Comparison of ENCODE assay signal across 8 mouse cellular contexts in genomic region chr1:171102547-171103177, GRCm38 (mm10). TPM values are rescaled to one million over a fixed set of nuclear protein-coding genes. Genes with fewer than 3 reads are reported as not detected.
DNase-seq lines count a peak whose midpoint lies in the region; ATAC-seq lines count a peak whose summit lies in the region.

No protein-coding gene starts in this region.

- H3K4me2 ChIP-seq in intestine, embryonic 16.5 days (ENCODE audit: low read depth, low read length) = peak overlapping the region; percentile 71

- under 1% methylated on average over 35 of the region's 35 CpGs for WGBS in intestine, embryonic 16.5 days
- under 1% methylated on average over 35 of the region's 35 CpGs for WGBS in midbrain, embryonic 10.5 days

- H3K27me3 ChIP-seq in intestine, embryonic 16.5 days (replicated peaks; ENCODE audit: control insufficient read depth, insufficient read depth, low read length) = no peaks in the 10 kb centered on the region
- 0 out of 2 replicates have a peak, but pooled peaks cover 2% of the 10 kb centered on the region for H3K27me3 ChIP-seq in midbrain, embryonic 10.5 days (ENCODE audit: low read depth, poor library complexity, severe bottlenecking)

- ATAC-seq in intestine, embryonic 16.5 days = peak; percentile 92

- H3K9me3 ChIP-seq in intestine, embryonic 16.5 days (ENCODE audit: control insufficient read depth, low read length) = no peaks in the 10 kb centered on the region
- H3K9me3 ChIP-seq in midbrain, embryonic 10.5 days (replicated peaks) = no peaks in the 10 kb centered on the region

- DNase-seq in adrenal gland, postnatal 10 days = peak; percentile 91
- DNase-seq in embryo, embryonic 9.5 days (ENCODE audit: extremely low spot score) = peak; percentile 97
- DNase-seq in gastrocnemius, postnatal 4 days (ENCODE audit: low spot score in 2 of 2) = peak; percentile 61 to 76
- DNase-seq in left cerebral cortex, postnatal 36 days (ENCODE audit: low spot score in 2 of 2) = peak; percentile 83 to 89
- peak; percentile 92 for DNase-seq in midbrain, embryonic 10.5 days (ENCODE audit: low spot score)
- peak; percentile 79 to 80 for DNase-seq in right cerebral cortex, postnatal 36 days (ENCODE audit: low spot score in 2 of 2)
- peak; percentile 71 to 81 for DNase-seq in urinary bladder, postnatal 4 days (ENCODE audit: low spot score in 2 of 2)

- 0 out of 2 replicates have a peak, but pooled peaks cover 6% of the 10 kb centered on the region for H3K4me1 ChIP-seq in intestine, embryonic 16.5 days (ENCODE audit: control insufficient read depth, insufficient read depth, low read length)
- peaks cover 11% of the 10 kb centered on the region for H3K4me1 ChIP-seq in midbrain, embryonic 10.5 days

- intact Hi-C loops in left cerebral cortex, postnatal 36 days (cut with DNase I) = loop anchor here (2.0 to 10.0 kb wide), 2 partner anchors 64 to 198 kb away; no protein-coding TSS in a partner anchor

- peak overlapping the region; percentile 77 for H3K27ac ChIP-seq in intestine, embryonic 16.5 days (ENCODE audit: low read length)
- peak overlapping the region; percentile 84 for H3K27ac ChIP-seq in midbrain, embryonic 10.5 days (replicated peaks)

- H3K4me3 ChIP-seq in intestine, embryonic 16.5 days (ENCODE audit: low read length) = peak overlapping the region; percentile 76
- H3K4me3 ChIP-seq in midbrain, embryonic 10.5 days = peak overlapping the region; percentile 70

- no peaks in the 10 kb centered on the region for H3K36me3 ChIP-seq in intestine, embryonic 16.5 days (ENCODE audit: control insufficient read depth, insufficient read depth, low read length)
- H3K36me3 ChIP-seq in midbrain, embryonic 10.5 days = no peaks in the 10 kb centered on the region

- peak overlapping the region; percentile 72 for H3K9ac ChIP-seq in intestine, embryonic 16.5 days (ENCODE audit: low read depth, low read length)

RNA-seq across cellular contexts. Expression of gene Cfap126, which starts 11.1 kb away (rescaled TPM):
- 1 to 10 TPM in 1 of 2 experiments, under 1 TPM in 1; 0.51 to 1.3 TPM for total RNA-seq in adrenal gland, postnatal 10 days (2021)
- total RNA-seq in gastrocnemius, postnatal 4 days (2021) = 1 to 10 TPM in 1 of 2 experiments, not detected in 1; 1.2 TPM
- polyA plus RNA-seq in intestine, embryonic 16.5 days (2015; fragmentation: Nextera tagmentation; extraction: Ambion mirVana) = 1.6 and 2.1 TPM in 2 replicates
- 1 to 10 TPM in 1 of 2 experiments, not detected in 1; 1.1 TPM for total RNA-seq in left cerebral cortex, postnatal 36 days (2021)
- polyA plus RNA-seq in midbrain, embryonic 10.5 days (2016; fragmentation: Nextera tagmentation; extraction: Ambion mirVana) = 2.8 and 2.9 TPM in 2 replicates

RNA-seq across cellular contexts. Expression of gene Fcgr3, which starts 37.9 kb away (rescaled TPM):
- 10 to 100 TPM in 1 of 2 experiments, 1 to 10 TPM in 1; 9.8 to 10.4 TPM for total RNA-seq in adrenal gland, postnatal 10 days (2021)
- total RNA-seq in gastrocnemius, postnatal 4 days (2021) = 10 to 100 TPM; 15.7 to 16.8 TPM
- polyA plus RNA-seq in intestine, embryonic 16.5 days (2015; fragmentation: Nextera tagmentation; extraction: Ambion mirVana) = 15.3 and 15.9 TPM in 2 replicates
- 10 to 100 TPM in 1 of 2 experiments, 1 to 10 TPM in 1; 9.0 to 13.6 TPM for total RNA-seq in left cerebral cortex, postnatal 36 days (2021)
- polyA plus RNA-seq in midbrain, embryonic 10.5 days (2016; fragmentation: Nextera tagmentation; extraction: Ambion mirVana) = 5.5 and 7.8 TPM in 2 replicates

RNA-seq across cellular contexts. Expression of gene Sdhc, which starts 47.7 kb away (rescaled TPM):
- 100 to 1,000 TPM; 746 to 845 TPM for total RNA-seq in adrenal gland, postnatal 10 days (2021)
- total RNA-seq in gastrocnemius, postnatal 4 days (2021) = 100 to 1,000 TPM; 458 to 496 TPM
- 457 and 490 TPM in 2 replicates for polyA plus RNA-seq in intestine, embryonic 16.5 days (2015; fragmentation: Nextera tagmentation; extraction: Ambion mirVana)
- 100 to 1,000 TPM; 200 to 204 TPM for total RNA-seq in left cerebral cortex, postnatal 36 days (2021)
- 301 and 309 TPM in 2 replicates for polyA plus RNA-seq in midbrain, embryonic 10.5 days (2016; fragmentation: Nextera tagmentation; extraction: Ambion mirVana)

RNA-seq across cellular contexts. Expression of gene Mpz, which starts 47.8 kb away (rescaled TPM):
- 10 to 100 TPM; 10.1 to 20.4 TPM for total RNA-seq in adrenal gland, postnatal 10 days (2021)
- total RNA-seq in gastrocnemius, postnatal 4 days (2021) = 100 to 1,000 TPM; 476 to 539 TPM
- polyA plus RNA-seq in intestine, embryonic 16.5 days (2015; fragmentation: Nextera tagmentation; extraction: Ambion mirVana) = 1.7 TPM in 2 replicates
- not detected for total RNA-seq in left cerebral cortex, postnatal 36 days (2021)
- polyA plus RNA-seq in midbrain, embryonic 10.5 days (2016; fragmentation: Nextera tagmentation; extraction: Ambion mirVana) = 0.26 TPM in 1 of 2 replicates, not detected in the other

Comparison
In these comparisons a context has a peak if more than half of its experiments do, and no peak if none do; other contexts are left out.
1. Peak in every context shown above with its lines: DNase-seq, ATAC-seq, H3K4me3 ChIP-seq and H3K27ac ChIP-seq.